Mouse (Mus musculus) spleen, adult 2 months (tissue): ENCODE data around the gene Carmil1. TPM values are rescaled to one million over a fixed set of nuclear protein-coding genes. Genes with fewer than 3 reads are reported as not detected.

ENCODE experiments used
- DNase-seq, 2 experiments: peaks; one replicate each; pipeline versions ENCODE4 v3.0.0 to v3.0.0-alpha.2; 2012 to 2021; ENCODE audit warnings: low spot score in 2 of 2, low read depth in 1 of 2
- H3K27ac ChIP-seq: fragments of 200-500 bp; 2 replicates; pipeline ENCODE4 v1.5.1; 2012; ENCODE audit warnings: low read length, inconsistent platforms; ENCODE audit not compliant: insufficient read depth
- H3K27me3 ChIP-seq: fragments of 200-500 bp; 2 replicates; pipeline ENCODE4 v1.6.1; 2012; ENCODE audit warnings: mild to moderate bottlenecking, moderate library complexity, low read length, inconsistent platforms; ENCODE audit not compliant: control insufficient read depth, insufficient read depth
- H3K36me3 ChIP-seq: fragments of 200-500 bp; 2 replicates; pipeline ENCODE4 v1.6.1; 2012; ENCODE audit warnings: mild to moderate bottlenecking, low read length, inconsistent platforms; ENCODE audit not compliant: control insufficient read depth, insufficient read depth
- H3K4me1 ChIP-seq: fragments of 200-500 bp; 2 replicates; pipeline ENCODE4 v1.6.1; 2011; ENCODE audit warnings: inconsistent platforms; ENCODE audit not compliant: control insufficient read depth, insufficient read depth, insufficient read length
- H3K4me3 ChIP-seq: fragments of 200-500 bp; 2 replicates; pipeline ENCODE4 v1.5.1; 2011; ENCODE audit warnings: mild to moderate bottlenecking, inconsistent platforms; ENCODE audit not compliant: insufficient read depth, insufficient read length; ENCODE audit errors: extremely low read depth
- CTCF ChIP-seq: fragments of 200-500 bp; IDR thresholded peaks from 2 replicates; pipeline ENCODE4 v1.5.1; 2011; ENCODE audit warnings: mild to moderate bottlenecking, inconsistent platforms; ENCODE audit not compliant: insufficient read depth, insufficient read length, insufficient replicate concordance; ENCODE audit errors: extremely low read depth
- POLR2A ChIP-seq: fragments of 200-500 bp; IDR thresholded peaks from 2 replicates; pipeline ENCODE4 v1.6.1; 2011; ENCODE audit warnings: low read depth, low read length, inconsistent platforms
- WGBS: fragments of 180-500 bp; shearing (Covaris S2); methylation state at CpG from one replicate; pipeline ENCODE4 v1.1.7; 2018; 5-methylcytosine and 5-hydroxymethylcytosine counted together
- polyA plus RNA-seq: library from polyadenylated mRNA; depleted of rRNA; stranded (reverse); fragments of >200 nt; gene quantifications from 2 replicates; pipeline ENCODE4 v1.2.3, GENCODE M21; 2012

Gene Carmil1
- polyA plus RNA-seq, 1 experiment: 4.3 TPM

DNA sequence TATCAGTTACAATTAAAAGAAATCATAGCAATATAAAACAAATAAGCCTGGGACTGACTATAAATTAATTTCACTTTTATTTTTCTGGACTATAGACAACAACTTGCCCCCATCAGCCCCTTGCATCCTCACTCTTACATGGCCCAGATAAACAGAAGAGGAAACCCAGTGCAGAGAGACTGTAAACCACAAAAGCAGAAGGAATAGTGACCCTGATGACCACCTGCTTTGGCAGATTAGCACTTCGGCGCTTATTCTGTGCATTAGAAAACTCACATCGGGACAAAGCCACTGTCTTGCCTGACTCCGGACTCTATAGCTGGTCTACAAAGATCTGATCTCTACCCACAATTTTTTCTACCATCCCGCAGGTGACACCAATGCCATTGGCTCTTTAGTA, 188.5 kb downstream of the Carmil1 start:
- Histone ChIP-seq H3K36me3 (no peaks in the 10 kb centered on the region; the same call in 1 of the 2 replicates), H3K27me3 (no peaks in the 10 kb centered on the region), H3K4me1 (no peaks in the 10 kb centered on the region), H3K27ac (no peak overlapping the region), H3K4me3 (no peak overlapping the region)
- TF ChIP-seq CTCF (no peak), POLR2A (no peak)
- WGBS: 28% methylated on average over 5 of the region's 5 CpGs
- DNase-seq: no peak

DNA sequence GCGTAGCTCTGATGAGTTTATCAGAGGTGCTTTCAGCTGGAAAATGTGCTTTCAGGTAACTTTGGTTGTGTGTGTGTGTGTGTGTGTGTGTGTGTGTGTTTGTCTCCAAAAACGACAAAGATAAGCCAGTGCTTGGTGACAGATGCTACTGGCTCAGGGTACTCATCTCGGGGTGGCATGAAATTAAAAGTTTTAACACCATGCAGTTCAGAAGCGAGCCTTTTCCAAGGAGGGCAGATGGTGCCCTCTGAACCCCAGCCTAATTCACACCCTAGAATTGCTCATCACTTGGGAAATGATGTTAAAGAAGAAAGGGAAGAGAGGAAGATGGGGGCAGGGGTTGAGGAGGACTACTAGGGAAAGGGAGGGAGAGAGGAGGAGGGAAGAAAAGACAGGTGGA, 198.4 kb downstream of the Carmil1 start:
- Histone ChIP-seq H3K27ac (no peak overlapping the region), H3K4me3 (no peak overlapping the region), H3K27me3 (no peaks in the 10 kb centered on the region), H3K4me1 (no peaks in the 10 kb centered on the region), H3K36me3 (no peaks in the 10 kb centered on the region; the same call in 1 of the 2 replicates)
- TF ChIP-seq CTCF (no peak), POLR2A (no peak)
- DNase-seq: no peak
- 91% methylated on average over 4 of the region's 4 CpGs for WGBS

DNA sequence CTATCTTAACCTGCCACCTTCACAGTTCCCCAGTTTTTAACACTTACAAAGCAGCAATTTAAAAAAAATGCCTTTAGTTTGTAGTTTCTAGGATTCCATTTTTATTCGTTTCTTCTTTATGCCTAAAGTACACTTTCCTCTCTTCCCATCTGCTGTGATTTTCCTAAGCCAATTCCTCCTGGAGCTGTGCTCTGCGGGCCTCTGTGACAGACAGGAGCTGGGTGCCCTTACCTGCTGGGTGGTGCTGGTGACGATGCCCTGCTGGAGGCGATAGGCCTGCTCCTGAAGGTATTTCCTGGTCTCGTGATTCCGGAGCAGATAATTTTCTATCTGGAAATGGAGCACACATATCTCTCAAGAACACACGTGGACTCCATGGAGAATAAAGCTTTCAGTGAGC, 198.9 kb downstream of the Carmil1 start:
- Histone ChIP-seq H3K36me3 (no peaks in the 10 kb centered on the region; the same call in 1 of the 2 replicates), H3K4me1 (no peaks in the 10 kb centered on the region), H3K27ac (no peak overlapping the region), H3K27me3 (no peaks in the 10 kb centered on the region), H3K4me3 (no peak overlapping the region)
- TF ChIP-seq POLR2A (no peak), CTCF (no peak)
- DNase-seq: no peak
- WGBS: 92% methylated on average over 7 of the region's 7 CpGs

DNA sequence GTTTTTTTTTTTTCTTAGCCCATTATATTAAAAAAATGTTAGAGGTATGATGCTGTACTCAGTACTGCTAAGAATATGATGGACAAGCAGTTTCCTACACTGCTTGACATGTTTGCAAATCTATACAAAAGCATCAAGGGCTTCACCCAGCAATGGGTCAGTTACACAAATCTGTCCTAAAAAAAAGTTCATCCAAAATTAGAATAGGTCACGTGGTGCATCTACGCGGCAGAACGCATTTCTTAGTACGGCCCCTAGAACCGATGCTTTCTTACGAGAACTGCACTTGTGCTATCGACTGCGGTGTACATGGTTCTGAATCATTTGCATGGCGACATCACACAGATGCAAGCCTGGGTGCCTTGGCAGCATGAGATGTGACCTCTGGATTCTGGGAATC, 208.0 kb downstream of the Carmil1 start:
- 97% methylated on average over 10 of the region's 10 CpGs for WGBS
- no peak for TF ChIP-seq CTCF
- no peak for TF ChIP-seq POLR2A
- H3K36me3 ChIP-seq: 0 out of 2 replicates have a peak, but pooled peaks cover 2% of the 10 kb centered on the region

DNA sequence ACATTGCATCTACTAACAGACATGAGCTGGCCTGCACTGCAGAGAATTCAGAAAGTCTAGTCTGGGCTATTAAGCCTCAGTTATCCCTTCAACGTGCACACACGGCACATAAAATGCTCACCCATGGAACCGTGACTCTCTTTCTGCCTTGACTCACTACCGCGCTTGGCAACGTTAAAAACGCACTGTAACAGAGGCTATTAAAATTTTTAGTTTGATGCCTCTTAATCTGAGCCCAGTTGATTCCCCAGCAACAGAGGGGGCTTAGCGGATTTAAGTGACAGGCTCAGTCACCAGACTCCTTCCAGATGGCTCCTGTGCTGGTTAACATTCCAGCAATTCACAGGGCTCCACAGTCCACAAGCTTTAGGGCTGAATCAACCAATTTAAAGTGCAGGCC, 213.0 kb downstream of the Carmil1 start:
- 94% methylated on average over 8 of the region's 8 CpGs for WGBS
- H3K4me1 ChIP-seq: no peaks in the 10 kb centered on the region
- TF ChIP-seq POLR2A (no peak), CTCF (no peak)

More for the DNA sequence above, 208.0 kb downstream of the Carmil1 start:
- no peaks in the 10 kb centered on the region for H3K27me3 ChIP-seq
- H3K4me1 ChIP-seq: no peaks in the 10 kb centered on the region
- no peak for DNase-seq
- H3K27ac ChIP-seq: no peak overlapping the region
- H3K4me3 ChIP-seq: no peak overlapping the region

DNA sequence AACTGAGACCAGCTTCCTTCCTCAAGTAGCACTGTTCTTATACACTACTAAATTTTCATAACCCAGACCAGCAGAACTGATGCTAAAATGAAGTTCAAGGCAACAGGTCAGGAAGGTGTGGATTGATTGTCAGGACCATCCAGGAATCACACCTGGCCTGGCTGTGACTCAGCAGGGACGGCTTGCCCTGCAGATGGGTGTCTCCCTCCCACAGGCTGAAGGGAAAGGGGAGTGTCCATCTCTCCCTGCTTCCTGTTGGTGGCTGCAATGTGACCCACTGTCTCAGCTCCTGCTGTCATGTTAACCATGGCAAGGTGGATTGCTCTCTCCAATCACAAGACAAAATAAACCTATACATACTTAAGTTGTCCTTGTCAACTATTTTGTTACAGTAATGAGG, 215.1 kb downstream of the Carmil1 start:
- 50% methylated on average over 1 of the region's 1 CpGs for WGBS
- H3K4me1 ChIP-seq: no peaks in the 10 kb centered on the region
- TF ChIP-seq POLR2A (no peak), CTCF (no peak)
- no peaks in the 10 kb centered on the region for H3K27me3 ChIP-seq
- DNase-seq: no peak
- peaks cover 2% of the 10 kb centered on the region; the same call in 1 of the 2 replicates for H3K36me3 ChIP-seq
- H3K4me3 ChIP-seq: no peak overlapping the region
- H3K27ac ChIP-seq: no peak overlapping the region

More for the DNA sequence above, 213.0 kb downstream of the Carmil1 start:
- Histone ChIP-seq H3K36me3 (peaks cover 2% of the 10 kb centered on the region; the same call in 1 of the 2 replicates), H3K27me3 (no peaks in the 10 kb centered on the region), H3K27ac (no peak overlapping the region), H3K4me3 (no peak overlapping the region)
- no peak for DNase-seq

DNA sequence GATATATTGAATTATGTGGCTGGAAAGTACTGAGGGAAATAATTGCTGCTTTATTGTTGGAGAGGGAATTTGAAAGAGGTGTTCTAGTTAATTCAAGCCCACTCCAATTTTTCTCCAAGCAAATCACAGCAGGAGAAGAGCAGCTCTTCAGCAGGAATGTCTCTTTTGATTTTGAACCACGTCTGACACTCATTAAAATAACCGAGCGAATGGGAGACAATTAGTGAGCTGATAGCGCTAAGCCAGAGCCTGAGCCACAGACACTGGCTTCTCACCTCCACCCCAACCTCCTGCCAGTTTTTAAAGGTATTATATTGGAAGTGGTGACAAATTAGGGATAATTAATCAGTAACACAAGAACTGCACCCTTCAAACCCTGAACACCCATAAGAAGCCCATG, 217.8 kb downstream of the Carmil1 start:
- no peaks in the 10 kb centered on the region for H3K27me3 ChIP-seq
- WGBS: 88% methylated on average over 4 of the region's 4 CpGs
- TF ChIP-seq CTCF: no peak
- TF ChIP-seq POLR2A: no peak
- H3K4me1 ChIP-seq: no peaks in the 10 kb centered on the region
- H3K27ac ChIP-seq: no peak overlapping the region
- no peak overlapping the region for H3K4me3 ChIP-seq
- peaks cover 2% of the 10 kb centered on the region; the same call in 1 of the 2 replicates for H3K36me3 ChIP-seq
- DNase-seq: no peak
